Mouse (Mus musculus) spleen, embryonic (tissue): ENCODE measurements around the gene Dgat2.

Experiments used
- CTCF ChIA-PET: fragments of 350-600 bp; sonication (Branson Sonifier 250); formaldehyde crosslinking; loops from one replicate; lab custom pipeline; 2022; lab: Charles Lee

The Dgat2 gene

DNA sequence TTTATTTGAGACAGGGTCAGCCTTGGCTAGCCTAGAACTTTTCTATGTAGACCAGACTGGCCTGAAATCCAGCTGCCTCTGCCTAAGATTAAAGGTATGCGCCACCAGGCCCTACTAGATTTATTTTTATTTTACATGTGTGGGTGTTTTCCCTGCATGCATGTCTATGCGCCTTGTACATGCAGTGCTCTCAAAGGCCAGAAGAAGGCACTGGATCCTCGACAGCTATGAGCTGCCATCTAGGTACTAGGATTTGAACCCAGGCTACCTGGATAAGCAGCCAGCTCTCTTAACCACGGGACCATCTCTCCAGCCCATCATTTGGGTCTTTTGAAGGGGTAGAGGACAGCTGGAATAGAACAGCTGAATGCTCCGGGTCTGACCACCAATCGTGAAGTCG lies 20.1 kb downstream of the Dgat2 start:
- CTCF ChIA-PET, result no interaction called here

DNA sequence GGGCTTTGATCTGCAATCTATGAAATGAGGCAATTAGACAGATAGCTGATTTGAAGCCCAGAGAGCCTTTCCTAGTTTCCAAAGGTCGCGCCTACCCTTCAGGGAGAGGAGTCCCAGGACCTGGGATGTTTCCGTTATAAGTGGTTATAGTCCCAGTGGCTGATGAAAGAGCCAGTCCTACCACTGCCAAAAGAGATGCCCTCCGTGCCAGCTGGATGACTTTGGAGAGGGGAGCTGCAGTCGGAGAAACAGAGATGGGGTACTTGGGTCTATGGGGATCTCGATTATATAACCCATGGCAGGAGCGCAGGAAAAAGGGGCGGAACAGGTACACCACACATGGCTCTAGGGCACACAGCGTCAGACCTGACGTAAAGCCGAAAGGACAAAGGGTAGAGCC lies 20.6 kb downstream of the Dgat2 start:
- CTCF ChIA-PET, result no interaction called here

DNA sequence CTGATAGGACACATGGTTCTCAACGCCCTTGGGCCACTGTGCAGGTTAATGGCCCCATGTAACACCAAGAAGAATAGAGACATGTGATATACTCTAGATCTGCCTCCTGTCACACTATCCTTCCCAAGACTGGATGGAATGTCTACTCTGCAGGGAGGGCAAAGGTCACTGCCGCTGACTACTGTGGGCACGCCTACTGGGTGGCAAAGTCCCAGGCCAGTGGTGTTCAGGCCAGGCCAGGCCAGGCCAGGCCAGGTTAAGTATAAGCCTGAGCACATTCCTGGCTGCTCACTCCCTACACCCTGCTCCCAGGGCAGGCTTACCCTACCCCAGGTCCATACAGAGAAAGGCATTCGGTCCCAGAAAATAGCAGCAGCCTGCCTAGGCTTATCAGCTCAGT lies 21.0 kb downstream of the Dgat2 start:
- CTCF ChIA-PET, result interaction anchor here (0.9 kb wide), 1 partner anchor 131 kb away, joined by 5 read pairs; no protein-coding TSS in a partner anchor

DNA sequence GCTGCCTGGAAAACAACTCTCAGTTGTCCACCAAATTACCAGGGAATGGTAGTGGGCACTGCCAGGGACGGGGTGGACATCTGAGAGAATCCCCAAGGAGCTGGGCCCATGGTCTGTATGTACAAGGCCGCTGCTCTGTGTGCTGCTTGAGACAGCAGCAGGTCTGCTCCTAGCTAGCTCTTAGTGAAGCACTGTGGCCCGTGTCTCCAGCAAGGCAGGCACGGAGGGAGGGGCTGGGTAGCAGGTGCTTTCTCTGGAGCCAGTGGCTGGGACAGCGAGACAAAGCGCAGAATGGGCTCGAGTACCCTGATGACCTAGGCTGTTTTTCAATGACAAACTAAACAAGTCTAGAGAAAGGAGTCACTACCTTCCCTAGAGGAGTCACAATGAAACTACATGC lies 21.5 kb downstream of the Dgat2 start:
- CTCF ChIA-PET, result interaction anchor here (0.9 kb wide), 1 partner anchor 130 kb away, joined by 5 read pairs; no protein-coding TSS in a partner anchor

DNA sequence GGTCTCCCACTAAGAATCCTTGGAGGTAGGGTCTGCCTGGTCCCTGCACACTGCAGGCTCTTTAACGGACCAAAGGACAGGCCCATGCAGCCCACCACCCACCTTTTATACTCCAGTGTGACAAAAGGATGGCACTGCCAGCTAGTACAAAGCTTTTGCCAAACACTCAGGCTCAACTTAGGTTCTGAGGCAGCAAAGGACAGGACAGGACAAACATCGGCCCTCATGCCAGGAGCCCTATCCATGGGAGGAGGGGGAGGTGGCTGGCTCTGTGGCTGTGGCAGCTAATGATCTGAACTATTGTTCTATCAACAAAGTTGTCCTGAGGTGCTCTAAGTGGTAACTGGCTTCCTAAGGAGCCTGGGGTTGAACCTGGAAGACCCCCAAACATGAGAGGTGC lies 23.1 kb downstream of the Dgat2 start:
- CTCF ChIA-PET, result interaction anchor here (0.8 kb wide), 1 partner anchor 52 kb away, joined by 4 read pairs; no protein-coding TSS in a partner anchor

DNA sequence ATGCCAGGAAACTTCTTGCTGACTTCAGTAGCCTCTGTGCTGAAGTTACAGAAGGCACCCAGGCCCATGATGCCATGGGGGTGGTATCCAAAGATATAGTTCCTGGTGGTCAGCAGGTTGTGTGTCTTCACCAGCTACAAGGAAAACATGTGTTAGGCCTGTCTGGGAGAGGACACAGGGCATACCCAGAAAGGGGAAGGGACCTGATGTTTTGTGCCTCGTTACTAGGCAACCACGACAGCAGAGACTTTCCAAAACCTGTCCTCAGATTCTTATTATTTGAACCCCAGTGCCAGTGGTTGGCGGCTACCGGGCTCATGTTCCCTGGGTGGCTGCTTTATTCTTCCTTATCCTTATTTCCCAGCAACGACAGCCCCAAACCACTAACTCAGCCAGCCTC lies 23.6 kb downstream of the Dgat2 start:
- CTCF ChIA-PET, result interaction anchor here (0.8 kb wide), 1 partner anchor 51 kb away, joined by 4 read pairs; no protein-coding TSS in a partner anchor

DNA sequence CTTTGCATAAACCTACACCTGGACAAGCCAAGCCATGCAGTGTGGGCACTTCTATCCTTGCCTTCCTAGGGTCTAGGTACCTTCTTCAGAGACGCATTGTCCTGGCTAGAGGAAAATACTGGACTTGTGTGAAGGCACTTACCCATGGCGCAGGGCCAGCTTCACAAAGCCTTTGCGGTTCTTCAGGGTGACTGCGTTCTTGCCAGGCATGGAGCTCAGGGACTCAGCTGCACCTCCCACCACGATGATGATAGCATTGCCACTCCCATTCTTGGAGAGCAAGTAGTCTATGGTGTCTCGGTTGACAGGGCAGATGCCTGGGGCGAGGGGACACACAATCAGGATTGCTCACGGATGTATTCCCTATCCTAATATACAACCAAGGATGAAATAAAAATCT lies 24.5 kb downstream of the Dgat2 start:
- CTCF ChIA-PET, result no interaction called here

DNA sequence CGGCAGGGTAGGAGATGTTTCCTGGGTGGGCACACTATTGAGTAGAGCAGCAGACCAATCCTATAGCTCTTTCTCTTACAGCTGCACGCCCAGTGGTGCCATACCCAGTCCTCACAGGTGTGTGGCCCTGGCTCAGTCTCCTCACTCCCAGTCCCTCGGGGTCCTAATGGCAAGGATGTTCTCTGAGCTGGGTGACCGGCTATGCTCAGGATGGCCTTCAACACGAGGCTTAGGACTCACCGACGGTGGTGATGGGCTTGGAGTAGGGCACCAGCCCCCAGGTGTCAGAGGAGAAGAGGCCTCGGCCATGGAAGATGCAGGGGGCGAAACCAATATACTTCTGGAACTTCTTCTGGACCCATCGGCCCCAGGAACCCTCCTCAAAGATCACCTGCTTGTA lies 25.8 kb downstream of the Dgat2 start:
- CTCF ChIA-PET, result interaction anchor here (0.6 kb wide), 1 partner anchor 10 kb away, joined by 3 read pairs; no protein-coding TSS in a partner anchor

DNA sequence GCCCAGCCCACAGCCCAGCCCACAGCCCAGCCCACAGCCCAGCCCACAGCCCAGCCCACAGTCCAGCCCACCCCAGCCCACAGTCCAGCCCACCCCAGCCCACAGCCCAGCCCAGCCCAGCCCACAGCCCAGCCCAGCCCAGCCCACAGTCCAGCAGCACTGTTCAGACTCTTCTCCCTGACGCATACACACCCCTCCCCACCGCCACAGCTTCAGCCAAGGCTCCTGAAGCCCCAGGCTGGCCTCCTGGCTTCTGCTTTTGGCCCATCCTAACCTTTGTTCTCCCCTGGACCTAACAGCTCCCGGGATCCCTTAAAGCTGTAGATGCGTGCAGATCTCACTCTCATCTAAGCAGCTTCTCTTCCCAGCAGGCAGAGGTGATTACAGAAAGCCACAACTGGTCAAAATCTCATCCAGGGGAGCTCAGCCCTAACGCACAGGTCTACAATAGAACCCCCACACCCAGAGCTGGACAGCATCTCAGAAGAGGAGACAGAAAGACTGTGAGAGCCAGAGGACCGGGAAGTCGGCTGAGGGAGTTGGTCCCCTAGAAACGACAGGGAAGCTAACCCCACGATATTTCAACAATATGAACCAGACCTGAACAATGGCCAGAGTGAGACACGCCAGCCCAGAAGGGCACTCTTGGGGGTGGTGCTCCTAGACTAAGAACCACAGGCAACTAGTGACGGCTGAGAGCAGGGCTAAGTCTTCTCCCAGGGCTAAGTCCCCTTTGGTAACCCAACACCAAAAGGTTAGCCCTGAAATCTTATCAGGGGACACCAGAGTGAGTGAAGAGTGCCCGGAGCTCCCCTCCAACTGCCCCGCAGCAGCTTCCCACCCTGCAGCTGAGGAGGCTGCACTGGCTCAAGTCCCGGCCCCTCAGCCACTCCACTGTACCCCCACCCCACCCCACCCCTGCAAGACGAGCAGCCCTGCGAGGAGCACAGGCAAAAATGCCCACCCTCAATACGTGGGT lies 26.9 kb downstream of the Dgat2 start:
- CTCF ChIA-PET, result interaction anchor here (1.1 kb wide), 1 partner anchor 15 kb away, joined by 8 read pairs; the partner anchor contains the start of gene Uvrag

DNA sequence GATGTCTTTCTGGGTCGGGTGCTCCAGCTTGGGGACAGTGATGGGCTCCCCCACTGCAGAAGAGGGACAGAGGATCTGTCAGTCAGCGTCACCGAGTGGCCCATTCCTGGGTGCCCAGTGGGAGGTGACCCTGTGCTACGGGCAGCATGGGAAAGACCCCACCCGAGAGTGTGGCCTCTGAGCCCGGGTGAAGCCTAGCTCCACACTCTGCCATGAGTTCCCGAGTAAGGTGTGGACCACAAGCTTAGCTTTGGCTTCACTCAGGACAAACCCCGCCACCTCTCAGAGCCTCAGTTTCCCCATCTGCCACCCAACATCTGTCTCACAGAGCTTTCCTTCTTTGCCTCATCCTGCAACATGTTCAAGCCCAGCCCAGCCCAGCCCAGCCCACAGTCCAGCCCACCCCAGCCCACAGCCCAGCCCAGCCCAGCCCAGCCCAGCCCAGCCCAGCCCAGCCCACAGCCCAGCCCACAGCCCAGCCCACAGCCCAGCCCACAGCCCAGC lies 27.8 kb downstream of the Dgat2 start:
- CTCF ChIA-PET, result interaction anchor here (0.5 to 1.1 kb wide), 2 partner anchors 14 to 44 kb away, joined by 3 to 8 read pairs; partner anchors contain the start of gene Uvrag

DNA sequence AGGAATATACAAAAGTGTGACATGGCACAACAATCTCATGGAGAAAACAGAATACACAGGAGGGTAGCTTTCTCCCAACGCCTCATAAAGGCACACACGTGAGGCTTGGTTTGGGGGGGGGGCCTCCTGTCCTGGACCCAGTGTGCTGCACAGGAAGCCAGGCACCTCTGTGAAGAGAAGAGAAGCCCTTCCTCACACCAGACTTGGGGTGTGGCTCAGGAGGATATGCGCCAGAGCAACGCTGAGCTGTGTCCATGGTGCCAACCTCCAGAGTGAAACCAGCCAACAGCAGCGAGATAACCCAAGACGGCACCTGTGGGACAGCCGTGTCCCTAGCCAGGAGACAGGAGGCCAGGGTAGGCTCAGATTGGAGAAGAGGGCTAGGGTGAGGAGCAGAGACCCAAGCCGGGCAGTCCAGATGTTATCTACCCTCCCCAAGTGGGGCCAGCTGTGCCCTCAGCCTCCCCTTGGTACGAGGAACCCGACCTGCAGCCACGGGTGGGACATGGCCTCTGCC lies 28.8 kb downstream of the Dgat2 start:
- CTCF ChIA-PET, result interaction anchor here (0.6 kb wide), 2 partner anchors 228 to 1696 kb away, joined by 3 to 8 read pairs; no protein-coding TSS in a partner anchor

DNA sequence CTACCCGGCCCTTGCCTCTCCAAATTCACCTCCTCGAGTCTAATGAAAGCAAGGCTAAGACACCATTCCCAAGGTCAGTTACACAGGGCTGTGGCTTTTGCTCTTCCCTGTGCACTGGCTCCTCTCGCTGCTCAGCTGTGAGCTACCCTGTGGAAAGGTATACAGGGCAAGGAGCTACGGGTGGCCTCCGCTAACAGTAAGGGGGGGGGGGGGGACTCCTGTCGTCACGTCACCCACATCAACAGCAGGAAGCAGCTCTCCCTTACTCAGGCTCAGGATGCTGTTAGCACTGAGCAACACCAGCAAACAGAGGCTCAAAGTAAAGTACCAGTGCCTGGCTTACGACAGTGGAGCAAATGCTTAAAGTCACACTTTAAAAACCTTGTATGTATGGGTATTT lies 29.8 kb downstream of the Dgat2 start:
- CTCF ChIA-PET, result interaction anchor here (0.6 to 1.2 kb wide), 4 partner anchors 22 to 55 kb away, joined by 3 to 9 read pairs (median 4); no protein-coding TSS in a partner anchor

DNA sequence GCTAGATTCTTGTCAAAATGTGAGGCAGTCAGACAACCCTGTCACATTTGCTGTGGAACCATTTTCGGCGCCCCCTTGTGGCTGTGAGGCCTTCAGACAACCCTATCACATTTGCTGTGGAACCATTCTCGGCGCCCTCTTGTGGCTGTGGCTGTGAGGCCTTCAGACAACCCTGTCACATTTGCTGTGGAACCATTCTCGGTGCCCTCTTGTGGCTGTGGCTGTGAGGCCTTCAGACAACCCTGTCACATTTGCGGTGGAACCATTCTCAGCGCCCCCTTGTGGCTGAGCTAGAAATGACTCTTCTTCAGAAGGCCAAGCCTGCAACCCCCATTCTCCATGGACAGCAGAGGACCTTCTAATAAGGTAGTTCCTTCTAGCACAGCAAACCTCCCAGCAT lies 31.2 kb downstream of the Dgat2 start:
- CTCF ChIA-PET, result interaction anchor here (0.6 to 3.5 kb wide), 4 partner anchors 30 to 61 kb away, joined by 3 to 17 read pairs (median 6); no protein-coding TSS in a partner anchor

DNA sequence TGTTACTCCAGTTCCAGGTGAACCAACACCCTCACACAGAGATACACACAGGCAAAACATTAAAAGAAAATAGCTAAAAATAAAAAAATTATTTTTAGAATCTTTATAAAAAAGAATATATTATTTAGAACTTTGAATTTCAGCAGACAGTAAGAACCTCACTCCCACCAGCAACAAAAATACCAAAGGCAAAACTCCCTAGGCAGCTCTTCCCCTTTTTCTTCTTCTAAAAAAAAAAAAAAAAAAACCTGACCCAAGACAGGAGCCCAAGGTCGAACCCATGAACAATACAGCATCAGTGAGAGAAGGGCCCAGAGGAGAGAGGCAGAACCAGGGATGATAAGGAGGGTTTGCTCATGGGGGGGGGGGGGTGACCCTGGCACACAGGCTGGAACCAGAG lies 33.5 kb downstream of the Dgat2 start:
- CTCF ChIA-PET, result interaction anchor here (0.5 to 3.5 kb wide), 3 partner anchors 8 to 42 kb away, joined by 3 to 17 read pairs (median 7); partner anchors contain the start of gene Uvrag

DNA sequence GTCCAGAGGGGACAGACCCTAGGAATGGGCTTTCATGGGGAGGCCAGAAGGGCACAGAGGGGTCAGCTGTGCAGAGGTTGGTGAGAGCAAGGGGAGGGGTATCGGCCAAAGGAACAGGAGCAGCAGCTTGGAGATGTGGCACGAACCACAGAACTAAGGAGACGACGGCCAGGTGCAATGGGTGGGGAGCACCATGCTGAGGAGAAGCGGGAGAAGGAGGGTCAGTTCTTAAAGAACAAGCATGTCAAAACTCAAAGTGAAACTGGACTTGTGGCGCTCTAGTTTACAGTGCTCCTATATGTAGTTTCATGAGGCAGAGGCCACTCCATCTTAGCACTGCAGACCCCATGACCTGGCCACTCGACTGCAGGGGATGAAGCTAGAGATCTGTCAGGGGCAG lies 35.0 kb downstream of the Dgat2 start:
- CTCF ChIA-PET, result interaction anchor here (0.9 to 1.0 kb wide), 2 partner anchors 26 to 39 kb away, joined by 3 read pairs; no protein-coding TSS in a partner anchor

DNA sequence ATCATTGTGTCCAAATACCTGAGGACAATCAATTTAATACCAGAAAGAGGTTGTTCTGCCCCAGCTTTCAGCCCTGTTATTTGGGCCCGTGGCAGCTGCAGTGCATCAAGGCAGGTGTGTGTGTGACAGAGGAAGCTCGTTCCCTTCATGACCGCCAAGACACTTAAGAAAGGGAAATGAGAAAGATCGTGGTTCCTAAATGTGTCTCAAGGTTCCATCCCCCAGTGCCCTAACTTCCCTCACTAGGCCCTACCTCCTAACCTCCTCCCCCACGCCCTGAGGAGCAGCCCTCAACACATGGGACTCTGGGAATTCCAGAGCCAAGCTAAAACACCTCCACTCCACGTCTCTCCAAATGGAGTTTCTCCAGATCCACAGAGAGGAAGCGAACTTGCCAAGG lies 35.6 kb downstream of the Dgat2 start:
- CTCF ChIA-PET, result interaction anchor here (0.9 to 1.0 kb wide), 2 partner anchors 25 to 39 kb away, joined by 3 read pairs; no protein-coding TSS in a partner anchor

DNA sequence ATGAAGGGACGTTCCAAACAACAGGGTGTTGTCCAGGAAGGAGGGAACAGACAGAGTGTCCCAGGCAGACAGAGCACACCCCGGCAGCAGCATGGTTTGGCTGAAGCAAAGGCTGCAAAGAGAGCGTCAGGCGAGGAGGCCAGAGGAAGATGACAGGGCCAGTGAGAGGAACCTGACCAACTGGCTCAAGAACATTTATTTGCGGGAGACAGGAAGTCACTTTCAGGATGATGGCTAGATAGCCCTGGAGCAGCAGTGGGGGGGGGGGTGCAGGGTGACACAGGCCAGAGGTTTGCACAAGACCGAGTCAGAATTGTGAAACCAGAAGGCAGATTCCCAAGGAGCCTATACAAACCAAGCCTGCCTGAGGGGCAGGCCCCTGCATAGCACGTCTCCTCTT lies 36.5 kb downstream of the Dgat2 start:
- CTCF ChIA-PET, result no interaction called here

DNA sequence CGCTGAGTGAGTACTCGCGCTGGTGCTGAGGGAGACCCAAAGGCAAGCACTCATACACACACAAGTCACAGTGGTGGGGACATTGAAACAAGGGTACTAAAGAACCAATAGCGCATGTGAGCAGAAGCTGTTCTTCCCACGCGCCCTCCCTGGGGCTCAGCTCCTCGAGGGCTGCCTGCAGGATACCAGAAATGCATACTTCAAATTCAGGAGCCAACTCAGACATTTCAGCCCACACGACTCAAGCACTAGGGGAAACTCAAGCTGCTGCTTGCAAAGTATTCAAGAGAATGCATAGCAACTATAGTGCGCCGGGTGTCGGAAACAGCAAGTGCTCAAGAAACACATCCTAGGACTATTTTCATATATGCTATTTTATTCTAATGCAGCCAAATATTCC lies 37.9 kb downstream of the Dgat2 start:
- CTCF ChIA-PET, result no interaction called here

DNA sequence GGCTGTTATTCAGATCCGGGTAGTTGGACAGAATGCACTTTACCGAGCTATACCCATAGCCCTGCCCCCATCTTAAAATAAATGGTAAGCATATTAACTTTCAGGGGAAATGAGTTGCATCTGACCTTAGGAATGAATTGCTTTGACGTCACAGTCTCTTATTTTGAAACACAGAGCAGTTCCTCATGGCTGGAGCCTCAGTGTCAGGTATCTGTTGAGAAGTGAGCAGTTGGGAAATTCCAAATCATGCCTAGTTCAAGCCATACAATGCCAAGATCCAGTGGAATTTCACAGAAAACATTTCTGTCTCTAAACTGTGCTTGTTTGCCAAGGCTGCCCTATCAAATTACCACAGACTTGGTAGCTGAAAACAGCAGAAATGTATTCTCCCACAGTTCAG lies 39.3 kb downstream of the Dgat2 start:
- CTCF ChIA-PET, result no interaction called here

DNA sequence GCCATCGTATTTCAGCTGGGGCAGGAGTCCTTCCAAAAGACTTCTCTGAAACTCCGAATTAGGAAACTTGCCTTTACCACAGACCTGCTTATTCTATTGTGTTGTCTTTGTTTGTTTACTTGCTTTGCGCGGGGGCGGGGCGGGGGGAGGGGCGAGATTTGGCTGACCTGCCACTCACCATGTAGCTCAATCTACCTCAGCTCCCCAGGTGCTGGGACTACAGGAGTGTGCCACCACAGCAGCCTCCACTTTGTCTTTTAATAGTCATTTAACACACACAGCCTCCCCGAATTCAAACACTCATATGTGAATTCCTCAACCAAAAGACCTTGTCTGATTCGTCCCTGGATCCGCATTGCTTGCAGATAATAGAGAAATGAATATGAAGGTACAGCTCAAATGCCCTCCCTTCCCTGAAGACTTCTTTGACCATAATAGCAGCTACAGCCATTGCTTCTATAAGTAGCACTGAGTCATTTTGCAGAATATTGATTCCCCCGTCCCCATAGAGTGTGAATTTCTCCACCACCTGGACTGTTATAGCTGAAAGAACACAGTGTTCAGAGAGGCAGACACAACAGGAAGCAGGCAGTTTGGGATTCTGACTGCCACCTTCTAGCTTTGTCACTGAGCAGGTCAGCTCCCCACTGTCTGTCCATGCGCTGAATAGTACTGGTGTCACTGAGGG lies 40.5 kb downstream of the Dgat2 start:
- CTCF ChIA-PET, result interaction anchor here (0.6 to 0.8 kb wide), 2 partner anchors 385 to 482 kb away, joined by 6 to 8 read pairs; no protein-coding TSS in a partner anchor
